Mouse (Mus musculus): ENCODE results near the gene Smarcc1.

- no peak for TF ChIP-seq CTCF (IDR thresholded peaks at IDR 0.05)
- no peak for TF ChIP-seq EP300 (IDR thresholded peaks at IDR 0.05)
Measured at GRCm38 (mm10) chr9:110199870-110200269, 82.4 kb downstream of the Smarcc1 start.

Measured in lung, postnatal 0 days (tissue).